Mouse (Mus musculus) B cell, adult (primary cell): ENCODE data around the gene H2-Ke6. TPM values are rescaled to one million over a fixed set of nuclear protein-coding genes. Genes with fewer than 3 reads are reported as not detected.

Experiments used
- total RNA-seq: library from RNA; stranded (reverse); gene quantifications from 4 replicates; pipeline ENCODE4 v1.2.4, GENCODE M21; 2023; ENCODE audit not compliant: inconsistent age

H2-Ke6 gene
- 116 to 159 TPM (median 139 TPM) in 4 replicates for total RNA-seq

DNA sequence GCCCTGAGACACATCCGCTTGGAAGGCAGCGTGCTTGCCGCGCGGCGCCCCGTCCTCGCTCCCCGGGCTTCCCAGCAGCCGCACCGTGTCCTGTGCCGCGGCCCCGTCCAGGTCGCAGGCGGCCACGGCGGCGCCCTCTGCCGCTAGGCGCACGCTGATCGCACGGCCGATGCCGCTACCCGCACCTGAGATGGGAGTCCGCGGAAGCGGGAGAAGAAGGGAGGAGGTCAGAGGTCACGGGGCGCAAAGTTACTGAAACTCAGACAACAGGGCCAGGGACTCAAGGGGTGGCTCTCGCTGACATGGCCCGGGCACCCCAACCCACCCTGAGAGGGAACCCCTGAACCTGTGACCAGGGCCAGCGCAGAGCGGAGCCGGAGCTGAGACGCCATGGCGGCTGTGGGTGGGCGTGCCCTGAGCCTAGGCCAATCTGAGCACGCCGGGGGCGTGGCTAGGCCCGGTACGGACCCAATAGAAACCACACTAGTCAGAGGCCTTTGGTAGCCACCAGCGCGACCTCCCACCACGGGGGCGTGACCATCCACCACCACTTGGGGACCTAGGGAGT lies at the start of gene H2-Ke6:
TSS of gene H2-Ke6 (minus strand) at position 405 of the 568 bp plus-strand sequence.

GRCm38 (mm10) chr17:34038878-34039561 lies 11.2 kb upstream of the H2-Ke6 start, which contains the start of gene Col11a2:
Col11a2 (plus strand) TSS chr17:34039437.

GRCm38 (mm10) chr17:34031465-34032173 lies 3.8 kb upstream of the H2-Ke6 start, which contains the start of the genes Slc39a7 and Rxrb:
Slc39a7 (minus strand) TSS chr17:34031682.
Rxrb (plus strand) TSS chr17:34031812.

DNA sequence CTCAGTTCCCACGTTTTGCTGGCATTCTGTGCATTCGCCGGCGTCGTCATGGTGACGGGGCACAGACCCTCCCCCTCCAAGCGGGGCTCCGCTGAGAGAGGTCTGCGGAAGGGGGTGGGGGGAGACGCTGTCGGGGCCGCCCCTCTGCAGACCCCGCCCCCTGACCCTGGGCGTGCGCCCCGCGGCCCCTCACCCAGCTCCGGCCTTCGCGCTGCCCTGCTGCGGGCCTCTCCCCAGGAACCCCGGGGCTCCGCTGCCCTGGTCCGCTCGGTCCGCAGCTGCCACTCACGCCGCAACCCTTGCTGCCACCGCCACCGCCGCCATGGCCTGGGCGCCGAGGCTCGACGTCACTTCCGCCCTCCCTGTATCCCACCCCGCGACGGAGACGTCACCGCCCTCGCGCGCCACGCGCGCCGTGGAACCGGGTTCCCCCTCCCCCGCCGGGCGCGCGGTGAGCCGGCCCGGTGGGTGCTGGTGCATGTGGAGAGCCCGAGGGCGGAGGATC lies 3.5 kb downstream of the H2-Ke6 start, which contains the start of gene Ring1:
TSS of gene Ring1 (minus strand) at position 364 of the 505 bp plus-strand sequence.

GRCm38 (mm10) chr17:34000150-34000537 lies 27.7 kb downstream of the H2-Ke6 start, which contains the start of gene H2-K1:
H2-K1 (minus strand) TSS chr17:34000347.

Other genes with a start within 250 kb of the H2-Ke6 start
- gene Angptl4, start 246.2 kb downstream of the H2-Ke6 start, total RNA-seq, result 0.24 to 1.2 TPM (median 0.64 TPM) in 4 replicates
- gene Kank3, start 217.5 kb downstream of the H2-Ke6 start, total RNA-seq, result 1.9 to 3.7 TPM (median 2.4 TPM) in 4 replicates
- 3,373 to 3,666 TPM (median 3,453 TPM) in 4 replicates for gene Rps28, start 203.5 kb downstream of the H2-Ke6 start, total RNA-seq
- 144 to 160 TPM (median 152 TPM) in 4 replicates for gene Ndufa7, start 203.5 kb downstream of the H2-Ke6 start, total RNA-seq
- gene Cd320, start 185.0 kb downstream of the H2-Ke6 start, total RNA-seq, result 6.1 to 11.2 TPM (median 7.1 TPM) in 4 replicates
- gene Gm7029, start 154.2 kb downstream of the H2-Ke6 start, total RNA-seq, result not detected in 4 replicates
- 3.7 to 6.1 TPM (median 5.8 TPM) in 4 replicates for gene Kifc1, start 137.4 kb downstream of the H2-Ke6 start, total RNA-seq
- 0.90 to 0.93 TPM in 2 of 4 replicates, not detected in the others for gene Platr17, start 122.9 kb downstream of the H2-Ke6 start, total RNA-seq
- gene Daxx, start 118.6 kb downstream of the H2-Ke6 start, total RNA-seq, result 43.5 to 64.5 TPM (median 57.8 TPM) in 4 replicates
- gene Tapbp, start 112.2 kb downstream of the H2-Ke6 start, total RNA-seq, result 459 to 514 TPM (median 471 TPM) in 4 replicates
- 34.8 to 43.8 TPM (median 42.1 TPM) in 4 replicates for gene Zbtb22, start 112.2 kb downstream of the H2-Ke6 start, total RNA-seq
- gene Rgl2, start 98.5 kb downstream of the H2-Ke6 start, total RNA-seq, result 181 to 200 TPM (median 191 TPM) in 4 replicates
- 48.8 to 71.2 TPM (median 65.7 TPM) in 4 replicates for gene Pfdn6, start 87.7 kb downstream of the H2-Ke6 start, total RNA-seq
- gene Wdr46, start 87.4 kb downstream of the H2-Ke6 start, total RNA-seq, result 37.2 to 41.1 TPM (median 38.8 TPM) in 4 replicates
- gene B3galt4, start 76.6 kb downstream of the H2-Ke6 start, total RNA-seq, result 4.6 to 6.3 TPM (median 6.0 TPM) in 4 replicates
- gene Vps52, start 72.2 kb downstream of the H2-Ke6 start, total RNA-seq, result 84.3 to 90.2 TPM (median 84.9 TPM) in 4 replicates
- gene Rps18, start 72.1 kb downstream of the H2-Ke6 start, total RNA-seq, result 1,477 to 1,581 TPM (median 1,522 TPM) in 4 replicates
- 2,828 to 3,180 TPM (median 3,118 TPM) in 4 replicates for gene H2-K1, start 27.7 kb downstream of the H2-Ke6 start, total RNA-seq
- gene Ring1, start 3.4 kb downstream of the H2-Ke6 start, total RNA-seq, result 37.0 to 44.6 TPM (median 37.7 TPM) in 4 replicates
- gene Slc39a7, start 3.6 kb upstream of the H2-Ke6 start, total RNA-seq, result 76.7 to 88.4 TPM (median 86.4 TPM) in 4 replicates
- gene Rxrb, start 3.8 kb upstream of the H2-Ke6 start, total RNA-seq, result 108 to 117 TPM (median 111 TPM) in 4 replicates
- 5.6 to 8.4 TPM (median 6.7 TPM) in 4 replicates for gene Col11a2, start 11.4 kb upstream of the H2-Ke6 start, total RNA-seq
- gene H2-Oa, start 64.3 kb upstream of the H2-Ke6 start, total RNA-seq, result 197 to 229 TPM (median 217 TPM) in 4 replicates
- gene H2-DMa, start 91.5 kb upstream of the H2-Ke6 start, total RNA-seq, result 618 to 656 TPM (median 649 TPM) in 4 replicates
- gene Brd2, start 94.6 kb upstream of the H2-Ke6 start, total RNA-seq, result 428 to 472 TPM (median 457 TPM) in 4 replicates
- gene H2-DMb2, start 115.2 kb upstream of the H2-Ke6 start, total RNA-seq, result 1,549 to 1,567 TPM (median 1,559 TPM) in 4 replicates
- 652 to 777 TPM (median 691 TPM) in 4 replicates for gene H2-DMb1, start 125.0 kb upstream of the H2-Ke6 start, total RNA-seq
- 129 to 155 TPM (median 147 TPM) in 4 replicates for gene Tap1, start 159.5 kb upstream of the H2-Ke6 start, total RNA-seq
- 88.5 to 134 TPM (median 102 TPM) in 4 replicates for gene Psmb9, start 159.7 kb upstream of the H2-Ke6 start, total RNA-seq
- 204 to 264 TPM (median 236 TPM) in 4 replicates for gene Psmb8, start 169.7 kb upstream of the H2-Ke6 start, total RNA-seq
- gene Tap2, start 175.5 kb upstream of the H2-Ke6 start, total RNA-seq, result 121 to 132 TPM (median 126 TPM) in 4 replicates
- 966 to 1,062 TPM (median 1,033 TPM) in 4 replicates for gene H2-Ob, start 210.8 kb upstream of the H2-Ke6 start, total RNA-seq
- gene H2-Ab1, start 229.6 kb upstream of the H2-Ke6 start, total RNA-seq, result 5,415 to 5,641 TPM (median 5,533 TPM) in 4 replicates